Mouse (Mus musculus): Measurements from ENCODE around the gene Timm8a2.

DNA sequence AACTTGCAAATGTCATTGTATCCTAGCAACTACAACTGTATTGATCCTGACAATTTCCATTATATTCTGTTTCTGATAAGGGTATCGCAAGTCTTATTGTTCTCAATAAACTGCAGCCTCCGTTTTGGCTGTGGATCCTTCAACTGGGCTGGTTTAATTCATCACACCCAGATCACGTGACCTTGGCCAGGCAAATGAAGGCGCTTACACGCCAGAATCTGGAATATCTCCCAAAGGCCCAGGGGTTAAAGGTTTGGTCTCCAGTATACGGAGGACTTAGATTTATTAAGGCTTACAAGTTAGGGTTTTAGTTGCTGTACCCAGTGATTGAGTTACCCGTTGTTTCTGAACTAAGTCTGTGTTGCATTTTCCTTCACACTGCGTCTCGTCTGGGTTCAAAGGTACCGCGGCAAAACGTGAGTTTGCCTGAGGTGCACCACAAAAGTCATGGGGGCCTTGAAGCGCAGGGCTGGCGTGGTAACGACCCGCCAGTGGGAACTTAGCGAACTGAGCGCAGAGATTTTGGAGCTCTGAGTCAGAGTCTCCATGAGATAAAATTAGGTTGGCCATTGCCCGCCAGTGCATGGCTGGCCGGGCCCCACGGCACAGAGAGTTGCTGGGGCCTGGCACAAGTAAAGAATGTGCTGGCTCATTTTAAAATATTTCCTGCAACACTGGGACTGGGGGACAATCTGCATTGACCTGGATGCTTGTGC lies 41.2 kb downstream of the Timm8a2 start:
- TF ChIP-seq CTCF (IDR thresholded peaks at IDR 0.05; ENCODE audit: low read depth) (no peak), EP300 (IDR thresholded peaks at IDR 0.05; ENCODE audit: low read depth) (no peak)

Data from liver, embryonic 14.5 days (tissue).